Mouse (Mus musculus): ENCODE data around the gene Lad1. TPM values are rescaled to one million over a fixed set of nuclear protein-coding genes. Genes with fewer than 3 reads are reported as not detected.

The Lad1 gene
- polyA plus RNA-seq, 1 experiment from 2014 or later, result 208 TPM

DNA sequence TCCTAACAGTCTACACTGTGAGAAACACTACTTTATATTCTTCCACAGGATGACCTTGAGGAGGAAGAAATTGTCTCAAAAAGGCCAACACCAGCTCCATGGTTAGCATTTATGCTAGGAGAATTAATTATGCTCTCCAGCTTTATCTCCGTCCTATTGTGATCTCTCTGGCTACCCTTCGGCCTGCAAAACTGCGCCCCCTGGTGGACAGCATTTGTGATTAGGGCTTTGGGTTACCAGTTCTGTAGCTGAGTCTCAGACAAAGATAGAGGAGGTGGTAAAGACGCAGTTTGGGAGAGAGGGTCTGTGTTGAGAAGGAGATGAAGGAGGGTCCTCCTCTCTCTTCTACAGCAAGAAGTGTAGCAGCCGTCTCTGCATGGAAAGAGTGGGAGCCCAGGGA, 28.6 kb upstream of the Lad1 start:
- Histone ChIP-seq H3K36me3 (ENCODE audit: control insufficient read depth, insufficient read depth) (no peaks in the 10 kb centered on the region), H3K27ac (ENCODE audit: low read depth, low read length) (no peak overlapping the region), H3K4me3 (ENCODE audit: low read depth, low read length) (no peak overlapping the region), H3K9me3 (ENCODE audit: control insufficient read depth) (no peaks in the 10 kb centered on the region), H3K4me2 (replicated peaks; ENCODE audit: low read depth) (no peak overlapping the region), H3K4me1 (replicated peaks; ENCODE audit: control insufficient read depth, insufficient read depth, low read length) (peaks cover 21% of the 10 kb centered on the region), H3K9ac (ENCODE audit: low read depth, low read length) (no peak overlapping the region), H3K27me3 (replicated peaks; ENCODE audit: control insufficient read depth, insufficient read depth, low read length) (no peaks in the 10 kb centered on the region)
- WGBS, result 4% methylated on average over 5 of the region's 5 CpGs
- TF ChIP-seq CTCF (IDR thresholded peaks at IDR 0.05; ENCODE audit: low read depth), result peak; percentile 95
- ATAC-seq, result no peak

GRCm38 (mm10) chr1:135792143-135792939, 26.1 kb upstream of the Lad1 start:
- peak overlapping the region; percentile 6; the same call in 1 of the 2 replicates for H3K4me2 ChIP-seq (replicated peaks; ENCODE audit: low read depth)
- ATAC-seq, result no peak
- H3K9me3 ChIP-seq (ENCODE audit: control insufficient read depth), result no peaks in the 10 kb centered on the region
- no peak overlapping the region for H3K9ac ChIP-seq (ENCODE audit: low read depth, low read length)
- H3K27me3 ChIP-seq (replicated peaks; ENCODE audit: control insufficient read depth, insufficient read depth, low read length), result no peaks in the 10 kb centered on the region
- H3K36me3 ChIP-seq (ENCODE audit: control insufficient read depth, insufficient read depth), result no peaks in the 10 kb centered on the region
- peak; percentile 37 for TF ChIP-seq CTCF (IDR thresholded peaks at IDR 0.05; ENCODE audit: low read depth)
- peaks cover 32% of the 10 kb centered on the region for H3K4me1 ChIP-seq (replicated peaks; ENCODE audit: control insufficient read depth, insufficient read depth, low read length)
- WGBS, result 68% methylated on average over 13 of the region's 13 CpGs
- no peak overlapping the region; the same call in 1 of the 2 replicates for H3K27ac ChIP-seq (ENCODE audit: low read depth, low read length)
- H3K4me3 ChIP-seq (ENCODE audit: low read depth, low read length), result no peak overlapping the region

GRCm38 (mm10) chr1:135793370-135794215, 24.8 kb upstream of the Lad1 start:
- Histone ChIP-seq H3K9me3 (ENCODE audit: control insufficient read depth) (no peaks in the 10 kb centered on the region), H3K4me2 (replicated peaks; ENCODE audit: low read depth) (peak overlapping the region; percentile 69), H3K4me3 (ENCODE audit: low read depth, low read length) (peak overlapping the region; percentile 29), H3K9ac (ENCODE audit: low read depth, low read length) (peak overlapping the region; percentile 70), H3K36me3 (ENCODE audit: control insufficient read depth, insufficient read depth) (no peaks in the 10 kb centered on the region), H3K27ac (ENCODE audit: low read depth, low read length) (peak overlapping the region; percentile 94), H3K4me1 (replicated peaks; ENCODE audit: control insufficient read depth, insufficient read depth, low read length) (peaks cover 28% of the 10 kb centered on the region), H3K27me3 (replicated peaks; ENCODE audit: control insufficient read depth, insufficient read depth, low read length) (no peaks in the 10 kb centered on the region)
- ATAC-seq, result peak; percentile 51
- WGBS, result 9% methylated on average over 27 of the region's 27 CpGs
- TF ChIP-seq CTCF (IDR thresholded peaks at IDR 0.05; ENCODE audit: low read depth), result no peak

DNA sequence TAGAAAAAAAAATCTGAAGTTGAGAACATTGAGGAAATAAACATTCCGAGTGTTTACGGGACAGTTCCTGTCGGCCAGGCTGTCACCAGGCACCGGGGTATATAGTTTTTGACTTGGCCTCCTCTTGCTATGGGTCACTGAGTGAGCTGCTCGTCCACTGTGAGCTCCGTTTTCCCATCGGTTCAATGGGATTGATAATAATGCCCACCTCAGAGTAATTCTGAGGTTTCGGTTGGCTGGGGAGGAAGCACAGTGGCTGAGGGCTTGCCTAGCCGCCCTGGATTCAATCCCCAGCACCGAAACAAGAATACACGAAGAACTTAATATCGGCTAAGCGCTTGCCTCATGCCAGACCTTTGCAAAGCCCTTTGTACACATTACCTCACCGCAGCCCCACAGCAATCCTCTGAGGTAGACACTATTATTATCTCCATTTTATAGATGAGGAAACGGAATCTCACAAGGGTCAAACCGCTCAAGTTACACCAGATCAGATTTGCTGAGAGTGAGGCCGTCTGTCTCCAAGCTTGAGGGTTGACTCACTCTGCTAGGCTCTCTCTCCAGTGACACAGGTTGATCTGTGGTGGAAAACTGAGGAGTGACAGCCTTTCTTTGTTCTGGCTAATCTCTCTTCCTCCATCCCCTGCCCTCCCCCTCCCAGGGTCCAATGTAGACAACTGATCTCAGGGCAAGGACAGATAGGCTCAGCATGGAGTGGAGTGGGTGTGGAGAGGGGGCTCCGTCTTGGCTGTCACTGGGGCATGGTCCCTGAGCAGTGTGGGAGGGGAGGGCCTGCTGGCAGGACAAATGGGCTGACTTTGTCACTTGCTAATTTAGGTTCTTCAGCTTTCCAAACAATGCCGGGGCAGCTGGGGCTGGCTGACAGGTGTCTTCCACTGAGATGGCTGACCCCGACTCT, 23.9 kb upstream of the Lad1 start:
- H3K27me3 ChIP-seq (replicated peaks; ENCODE audit: control insufficient read depth, insufficient read depth, low read length), result no peaks in the 10 kb centered on the region
- H3K27ac ChIP-seq (ENCODE audit: low read depth, low read length), result peak overlapping the region; percentile 94
- ATAC-seq, result peak; percentile 81
- peak overlapping the region; percentile 29 for H3K4me3 ChIP-seq (ENCODE audit: low read depth, low read length)
- H3K4me1 ChIP-seq (replicated peaks; ENCODE audit: control insufficient read depth, insufficient read depth, low read length), result peaks cover 26% of the 10 kb centered on the region
- no peaks in the 10 kb centered on the region for H3K9me3 ChIP-seq (ENCODE audit: control insufficient read depth)
- H3K4me2 ChIP-seq (replicated peaks; ENCODE audit: low read depth), result peak overlapping the region; percentile 69
- TF ChIP-seq CTCF (IDR thresholded peaks at IDR 0.05; ENCODE audit: low read depth), result no peak
- H3K36me3 ChIP-seq (ENCODE audit: control insufficient read depth, insufficient read depth), result no peaks in the 10 kb centered on the region
- peak overlapping the region; percentile 70 for H3K9ac ChIP-seq (ENCODE audit: low read depth, low read length)
- WGBS, result 17% methylated on average over 20 of the region's 20 CpGs

GRCm38 (mm10) chr1:135798492-135798891, 19.9 kb upstream of the Lad1 start:
- no peak for ATAC-seq
- no peaks in the 10 kb centered on the region for H3K9me3 ChIP-seq (ENCODE audit: control insufficient read depth)
- no peak overlapping the region for H3K9ac ChIP-seq (ENCODE audit: low read depth, low read length)
- H3K27me3 ChIP-seq (replicated peaks; ENCODE audit: control insufficient read depth, insufficient read depth, low read length), result no peaks in the 10 kb centered on the region
- no peaks in the 10 kb centered on the region for H3K36me3 ChIP-seq (ENCODE audit: control insufficient read depth, insufficient read depth)
- H3K4me3 ChIP-seq (ENCODE audit: low read depth, low read length), result no peak overlapping the region
- no peak for TF ChIP-seq CTCF (IDR thresholded peaks at IDR 0.05; ENCODE audit: low read depth)
- H3K27ac ChIP-seq (ENCODE audit: low read depth, low read length), result no peak overlapping the region
- H3K4me2 ChIP-seq (replicated peaks; ENCODE audit: low read depth), result no peak overlapping the region
- WGBS, result 79% methylated on average over 1 of the region's 1 CpGs
- peaks cover 30% of the 10 kb centered on the region for H3K4me1 ChIP-seq (replicated peaks; ENCODE audit: control insufficient read depth, insufficient read depth, low read length)
